Mouse (Mus musculus) midbrain, embryonic 13.5 days (tissue): ENCODE measurements around the gene Rgs13. TPM values are rescaled to one million over a fixed set of nuclear protein-coding genes. Genes with fewer than 3 reads are reported as not detected.

Source experiments
- polyA plus RNA-seq: library from polyadenylated mRNA; unstranded; fragments of >200 nt; fragmentation: Nextera tagmentation; extraction: Ambion mirVana; gene quantifications from 2 replicates; pipeline ENCODE4 v1.2.1, GENCODE M21; 2015

Rgs13 gene
- polyA plus RNA-seq, 1 experiment from 2014 or later = 2.4 TPM

Other genes with a start within 250 kb of the Rgs13 start
- gene Rgs2, start 173.2 kb downstream of the Rgs13 start, polyA plus RNA-seq = 170 and 177 TPM in 2 replicates
- not detected in 2 replicates for gene Rgs1, start 71.9 kb upstream of the Rgs13 start, polyA plus RNA-seq